Mouse (Mus musculus): Measurements from ENCODE around the gene Chd1. TPM values are rescaled to one million over a fixed set of nuclear protein-coding genes. Genes with fewer than 3 reads are reported as not detected.
A peak's percentile ranks its signal among the peaks of the same experiment; 100 is the strongest.
"Not testable (repeated sequence)": the region's sequence is repeated elsewhere in the genome, so short reads cannot be mapped to it uniquely, and the experiment has no call there.

Gene Chd1
- polyA plus RNA-seq, 1 experiment from 2014 or later: 9.0 TPM

DNA sequence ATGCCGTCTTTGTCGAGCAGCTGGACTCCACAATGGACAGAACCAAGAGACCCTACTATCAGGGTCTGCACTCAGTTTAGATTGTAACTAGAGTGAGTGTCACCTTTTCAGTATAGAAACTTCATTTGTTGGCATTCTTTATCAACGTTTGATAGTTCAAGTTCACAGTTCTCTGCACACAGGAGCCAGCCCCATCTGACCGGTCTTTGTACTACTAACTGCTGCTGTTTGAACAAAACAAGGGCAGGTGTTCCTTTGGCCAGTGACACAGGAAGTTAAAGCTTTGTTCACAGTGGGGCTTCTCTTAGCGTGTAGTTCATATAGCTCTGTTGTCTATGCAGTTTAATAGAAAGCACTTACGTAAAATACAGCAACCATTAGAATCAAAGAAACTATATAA is 43.3 kb downstream of the Chd1 start:
- peaks cover 28% of the 10 kb centered on the region for H3K36me3 ChIP-seq (ENCODE audit: control insufficient read depth, insufficient read depth)

GRCm38 (mm10) chr17:15751264-15751663 is 46.5 kb downstream of the Chd1 start:
- H3K36me3 ChIP-seq (ENCODE audit: control insufficient read depth, insufficient read depth): peaks cover 39% of the 10 kb centered on the region
- H3K4me1 ChIP-seq (ENCODE audit: control insufficient read depth, low read depth, low read length); ATAC-seq (ENCODE audit: low read depth); H3K9me3 ChIP-seq (replicated peaks; ENCODE audit: control insufficient read depth, low read length); H3K9ac ChIP-seq (ENCODE audit: low read depth, low read length); H3K27ac ChIP-seq (ENCODE audit: low read length); H3K4me2 ChIP-seq (ENCODE audit: low read depth, low read length); H3K4me3 ChIP-seq (ENCODE audit: low read depth, low read length); H3K27me3 ChIP-seq (ENCODE audit: control insufficient read depth, insufficient read depth, low read depth, low read length): not testable (repeated sequence)
- WGBS (ENCODE audit: insufficient replicate concordance): 75% methylated on average over 5 of the region's 5 CpGs

More for the DNA sequence above, 43.3 kb downstream of the Chd1 start:
- Histone ChIP-seq H3K9ac (ENCODE audit: low read depth, low read length) (no peak overlapping the region), H3K27ac (ENCODE audit: low read length) (no peak overlapping the region), H3K4me3 (ENCODE audit: low read depth, low read length) (no peak overlapping the region), H3K27me3 (ENCODE audit: control insufficient read depth, insufficient read depth, low read depth, low read length) (no peaks in the 10 kb centered on the region), H3K9me3 (replicated peaks; ENCODE audit: control insufficient read depth, low read length) (no peaks in the 10 kb centered on the region), H3K4me2 (ENCODE audit: low read depth, low read length) (no peak overlapping the region), H3K4me1 (ENCODE audit: control insufficient read depth, low read depth, low read length) (no peaks in the 10 kb centered on the region)
- 85% methylated on average over 6 of the region's 6 CpGs for WGBS (ENCODE audit: insufficient replicate concordance)
- ATAC-seq (ENCODE audit: low read depth): no peak

DNA sequence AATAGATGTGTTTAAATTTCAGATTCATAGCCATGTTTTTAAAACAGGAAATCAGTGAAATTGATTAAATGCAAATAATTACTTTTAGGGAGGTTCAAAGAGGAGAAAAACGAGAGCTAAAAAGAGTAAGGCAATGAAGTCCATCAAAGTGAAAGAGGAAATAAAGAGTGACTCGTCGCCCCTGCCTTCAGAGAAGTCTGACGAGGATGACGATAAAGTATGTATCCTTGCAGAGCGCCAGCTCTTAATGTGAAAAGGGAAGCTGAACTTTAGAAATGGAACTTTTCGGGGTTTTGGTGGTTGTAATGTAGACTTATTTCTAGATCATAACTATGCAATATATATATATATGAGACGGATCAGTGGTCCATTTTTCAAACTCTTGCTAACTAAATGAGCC is 56.4 kb downstream of the Chd1 start:
- H3K27me3 ChIP-seq (ENCODE audit: control insufficient read depth, insufficient read depth, low read depth, low read length): no peaks in the 10 kb centered on the region
- WGBS (ENCODE audit: insufficient replicate concordance): 77% methylated on average over 8 of the region's 8 CpGs
- H3K9ac ChIP-seq (ENCODE audit: low read depth, low read length): no peak overlapping the region
- no peak overlapping the region for H3K4me2 ChIP-seq (ENCODE audit: low read depth, low read length)
- H3K4me3 ChIP-seq (ENCODE audit: low read depth, low read length): no peak overlapping the region
- ATAC-seq (ENCODE audit: low read depth): no peak
- no peaks in the 10 kb centered on the region for H3K4me1 ChIP-seq (ENCODE audit: control insufficient read depth, low read depth, low read length)
- no peaks in the 10 kb centered on the region for H3K9me3 ChIP-seq (replicated peaks; ENCODE audit: control insufficient read depth, low read length)
- no peak overlapping the region for H3K27ac ChIP-seq (ENCODE audit: low read length)
- H3K36me3 ChIP-seq (ENCODE audit: control insufficient read depth, insufficient read depth): peaks cover 38% of the 10 kb centered on the region

DNA sequence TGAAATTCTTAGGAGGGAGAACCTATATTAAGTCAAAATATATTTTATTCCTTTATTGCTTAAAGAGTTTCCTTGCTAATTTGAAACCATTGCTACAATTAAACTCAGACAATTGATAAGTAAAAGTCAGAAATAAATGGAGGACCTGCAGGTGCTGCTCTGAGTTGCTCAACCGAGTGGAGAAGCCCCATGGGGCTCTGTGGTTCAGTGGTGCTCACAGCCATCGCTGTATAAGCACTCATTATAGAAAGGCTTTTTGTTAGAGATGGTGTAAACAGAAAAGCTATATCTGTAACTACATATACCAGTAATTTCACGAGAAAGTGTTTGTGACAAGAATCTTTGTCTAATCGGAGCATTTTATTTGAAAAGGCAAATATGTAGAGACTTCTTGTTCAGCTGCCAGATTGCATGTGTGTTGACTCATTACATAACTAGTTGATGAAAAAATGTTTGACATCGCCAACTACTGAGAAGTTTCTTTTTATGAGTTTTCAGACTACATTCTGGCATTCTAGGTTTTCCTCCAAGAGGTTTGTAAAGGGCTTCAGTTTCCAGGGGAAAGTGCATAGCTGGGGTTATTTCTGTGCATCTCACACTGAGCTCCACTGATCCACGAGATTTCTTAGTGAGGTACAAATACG is 64.4 kb downstream of the Chd1 start:
- H3K27ac ChIP-seq (ENCODE audit: low read length): no peak overlapping the region
- peaks cover 36% of the 10 kb centered on the region for H3K36me3 ChIP-seq (ENCODE audit: control insufficient read depth, insufficient read depth)
- no peaks in the 10 kb centered on the region for H3K4me1 ChIP-seq (ENCODE audit: control insufficient read depth, low read depth, low read length)
- H3K9me3 ChIP-seq (replicated peaks; ENCODE audit: control insufficient read depth, low read length): no peaks in the 10 kb centered on the region
- 81% methylated on average over 7 of the region's 7 CpGs for WGBS (ENCODE audit: insufficient replicate concordance)
- H3K9ac ChIP-seq (ENCODE audit: low read depth, low read length): no peak overlapping the region
- H3K4me2 ChIP-seq (ENCODE audit: low read depth, low read length): no peak overlapping the region
- H3K4me3 ChIP-seq (ENCODE audit: low read depth, low read length): no peak overlapping the region
- H3K27me3 ChIP-seq (ENCODE audit: control insufficient read depth, insufficient read depth, low read depth, low read length): no peaks in the 10 kb centered on the region
- ATAC-seq (ENCODE audit: low read depth): no peak

GRCm38 (mm10) chr17:15773956-15774355 is 69.2 kb downstream of the Chd1 start:
- Histone ChIP-seq H3K9me3 (replicated peaks; ENCODE audit: control insufficient read depth, low read length) (no peaks in the 10 kb centered on the region), H3K4me2 (ENCODE audit: low read depth, low read length) (no peak overlapping the region), H3K4me3 (ENCODE audit: low read depth, low read length) (no peak overlapping the region), H3K9ac (ENCODE audit: low read depth, low read length) (no peak overlapping the region), H3K4me1 (ENCODE audit: control insufficient read depth, low read depth, low read length) (no peaks in the 10 kb centered on the region), H3K27ac (ENCODE audit: low read length) (no peak overlapping the region), H3K27me3 (ENCODE audit: control insufficient read depth, insufficient read depth, low read depth, low read length) (no peaks in the 10 kb centered on the region), H3K36me3 (ENCODE audit: control insufficient read depth, insufficient read depth) (peaks cover 13% of the 10 kb centered on the region)
- ATAC-seq (ENCODE audit: low read depth): no peak
- WGBS (ENCODE audit: insufficient replicate concordance): 70% methylated on average over 6 of the region's 6 CpGs

GRCm38 (mm10) chr17:15774565-15775215 is 69.9 kb downstream of the Chd1 start:
- Histone ChIP-seq H3K4me3 (ENCODE audit: low read depth, low read length) (no peak overlapping the region), H3K4me2 (ENCODE audit: low read depth, low read length) (no peak overlapping the region)
- peak; percentile 53 for ATAC-seq (ENCODE audit: low read depth)

DNA sequence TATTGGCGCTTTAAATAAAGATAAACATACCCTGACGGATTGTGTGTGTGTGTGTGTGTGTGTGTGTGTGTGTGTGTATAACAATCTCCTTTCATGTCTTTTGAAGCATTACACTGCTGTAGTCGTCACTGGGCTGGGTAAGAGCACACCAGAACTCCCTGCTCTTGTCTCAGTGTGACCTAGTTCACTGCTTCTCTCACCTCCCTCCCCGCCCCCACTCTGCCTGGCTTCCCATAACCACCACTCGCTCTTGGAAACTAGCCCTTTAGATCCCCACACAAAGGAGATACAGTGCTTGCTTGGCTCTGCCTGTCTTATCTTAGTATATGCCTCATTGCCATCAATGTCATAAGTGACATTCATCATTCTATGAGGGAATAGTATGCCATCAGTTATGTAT is 71.6 kb downstream of the Chd1 start:
- Histone ChIP-seq H3K9ac (ENCODE audit: low read depth, low read length) (no peak overlapping the region), H3K27ac (ENCODE audit: low read length) (no peak overlapping the region), H3K4me3 (ENCODE audit: low read depth, low read length) (no peak overlapping the region), H3K9me3 (replicated peaks; ENCODE audit: control insufficient read depth, low read length) (no peaks in the 10 kb centered on the region), H3K36me3 (ENCODE audit: control insufficient read depth, insufficient read depth) (peaks cover 3% of the 10 kb centered on the region), H3K4me2 (ENCODE audit: low read depth, low read length) (no peak overlapping the region), H3K4me1 (ENCODE audit: control insufficient read depth, low read depth, low read length) (no peaks in the 10 kb centered on the region), H3K27me3 (ENCODE audit: control insufficient read depth, insufficient read depth, low read depth, low read length) (no peaks in the 10 kb centered on the region)
- ATAC-seq (ENCODE audit: low read depth): no peak
- 62% methylated on average over 5 of the region's 5 CpGs for WGBS (ENCODE audit: insufficient replicate concordance)

More at GRCm38 (mm10) chr17:15774565-15775215, 69.9 kb downstream of the Chd1 start:
- Histone ChIP-seq H3K36me3 (ENCODE audit: control insufficient read depth, insufficient read depth) (peaks cover 9% of the 10 kb centered on the region), H3K9me3 (replicated peaks; ENCODE audit: control insufficient read depth, low read length) (no peaks in the 10 kb centered on the region), H3K27ac (ENCODE audit: low read length) (no peak overlapping the region), H3K27me3 (ENCODE audit: control insufficient read depth, insufficient read depth, low read depth, low read length) (no peaks in the 10 kb centered on the region), H3K4me1 (ENCODE audit: control insufficient read depth, low read depth, low read length) (no peaks in the 10 kb centered on the region), H3K9ac (ENCODE audit: low read depth, low read length) (no peak overlapping the region)
- 50% methylated on average over 5 of the region's 5 CpGs for whole genome bisulfite sequencing (ENCODE audit: insufficient replicate concordance)

DNA sequence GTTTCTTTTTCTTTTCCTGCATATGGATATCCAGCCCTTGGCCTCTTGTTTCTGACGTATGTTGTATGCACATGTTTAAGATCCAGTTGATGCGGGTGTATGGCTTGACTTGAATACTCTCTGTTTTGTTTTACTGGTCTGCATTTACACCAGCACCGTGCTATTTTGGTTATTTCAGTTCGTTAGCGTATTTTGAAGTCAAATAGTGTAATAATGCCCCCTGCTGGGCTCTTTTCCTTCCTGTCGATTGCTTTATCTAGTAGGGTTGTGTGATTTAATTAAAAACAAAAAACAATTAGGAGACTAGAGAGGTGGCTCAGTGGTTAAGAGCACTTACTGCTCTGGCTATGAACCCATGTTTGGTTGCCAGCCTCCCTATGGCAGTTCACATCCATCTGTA is 73.2 kb downstream of the Chd1 start:
- Histone ChIP-seq H3K4me3 (ENCODE audit: low read depth, low read length) (no peak overlapping the region), H3K4me1 (ENCODE audit: control insufficient read depth, low read depth, low read length) (no peaks in the 10 kb centered on the region), H3K9me3 (replicated peaks; ENCODE audit: control insufficient read depth, low read length) (no peaks in the 10 kb centered on the region), H3K27me3 (ENCODE audit: control insufficient read depth, insufficient read depth, low read depth, low read length) (no peaks in the 10 kb centered on the region), H3K4me2 (ENCODE audit: low read depth, low read length) (no peak overlapping the region), H3K27ac (ENCODE audit: low read length) (no peak overlapping the region), H3K36me3 (ENCODE audit: control insufficient read depth, insufficient read depth) (no peaks in the 10 kb centered on the region), H3K9ac (ENCODE audit: low read depth, low read length) (no peak overlapping the region)
- no peak for ATAC-seq (ENCODE audit: low read depth)
- 61% methylated on average over 6 of the region's 6 CpGs for WGBS (ENCODE audit: insufficient replicate concordance)

GRCm38 (mm10) chr17:15787036-15787435 is 82.3 kb downstream of the Chd1 start:
- no peak for ATAC-seq (ENCODE audit: low read depth)

More at GRCm38 (mm10) chr17:15787036-15787435, 82.3 kb downstream of the Chd1 start:
- Histone ChIP-seq H3K4me2 (ENCODE audit: low read depth, low read length) (no peak overlapping the region), H3K9ac (ENCODE audit: low read depth, low read length) (no peak overlapping the region), H3K27ac (ENCODE audit: low read length) (no peak overlapping the region), H3K9me3 (replicated peaks; ENCODE audit: control insufficient read depth, low read length) (no peaks in the 10 kb centered on the region), H3K27me3 (ENCODE audit: control insufficient read depth, insufficient read depth, low read depth, low read length) (no peaks in the 10 kb centered on the region), H3K36me3 (ENCODE audit: control insufficient read depth, insufficient read depth) (no peaks in the 10 kb centered on the region), H3K4me1 (ENCODE audit: control insufficient read depth, low read depth, low read length) (no peaks in the 10 kb centered on the region), H3K4me3 (ENCODE audit: low read depth, low read length) (no peak overlapping the region)
- WGBS (ENCODE audit: insufficient replicate concordance): 20% methylated on average over 3 of the region's 3 CpGs

All from liver, embryonic 16.5 days (tissue).